Mouse (Mus musculus): ENCODE measurements around the gene Hspb9.

Hspb9 gene

GRCm38 (mm10) chr11:100752294-100752693, 38.6 kb downstream of the Hspb9 start:
- no peak for TF ChIP-seq CTCF (conservative IDR thresholded peaks at IDR 0.05; ENCODE audit: low read length)
- TF ChIP-seq POU5F1 (IDR thresholded peaks at IDR 0.05; ENCODE audit: borderline replicate concordance, low read length) = no peak
- no peak for TF ChIP-seq NANOG (IDR thresholded peaks at IDR 0.05; ENCODE audit: borderline replicate concordance, low read length)
- H3K4me3 ChIP-seq (replicated peaks; ENCODE audit: low read length) = no peak overlapping the region
- H3K36me3 ChIP-seq (ENCODE audit: insufficient read depth, low read length) = no peaks in the 10 kb centered on the region
- peaks cover 34% of the 10 kb centered on the region for H3K4me1 ChIP-seq (replicated peaks; ENCODE audit: low read depth, low read length)
- H3K27me3 ChIP-seq (ENCODE audit: insufficient read depth, low read length) = peaks cover 56% of the 10 kb centered on the region
- no peaks in the 10 kb centered on the region for H3K9me3 ChIP-seq (ENCODE audit: low read length)

DNA sequence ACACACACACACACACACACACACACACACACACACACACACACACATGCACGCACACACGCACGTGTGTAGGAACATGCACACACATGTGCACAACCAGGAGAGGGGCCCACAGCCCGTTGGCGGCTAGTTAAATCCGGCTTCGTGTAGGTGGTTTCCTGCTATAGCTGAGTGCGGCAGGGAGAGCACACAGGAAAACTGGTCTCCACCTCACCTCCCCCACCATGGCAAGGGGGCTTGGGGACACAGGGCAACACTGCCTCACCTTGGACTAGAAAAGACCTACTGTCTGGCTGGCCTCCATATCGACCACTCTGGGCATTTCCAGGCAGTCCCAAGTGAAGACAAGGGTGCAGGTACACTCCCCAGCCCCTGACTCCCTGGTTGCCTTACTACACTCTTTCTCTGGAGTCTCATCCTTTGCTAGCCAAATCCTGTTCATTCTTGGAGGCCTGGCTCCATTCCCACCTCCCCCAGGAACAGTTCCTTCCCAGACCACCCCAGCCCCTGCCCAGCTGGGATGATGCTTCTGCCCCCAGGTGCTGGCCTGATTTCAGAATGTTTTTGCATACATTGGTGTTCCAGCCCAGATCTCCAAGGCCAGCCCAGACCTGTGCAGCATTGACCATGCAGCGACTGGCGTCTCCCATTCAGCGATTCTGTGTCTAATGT, 40.5 kb downstream of the Hspb9 start:
- TF ChIP-seq CTCF (conservative IDR thresholded peaks at IDR 0.05; ENCODE audit: low read length) = no peak
- TF ChIP-seq POU5F1 (IDR thresholded peaks at IDR 0.05; ENCODE audit: borderline replicate concordance, low read length) = no peak
- TF ChIP-seq NANOG (IDR thresholded peaks at IDR 0.05; ENCODE audit: borderline replicate concordance, low read length) = no peak
- no peak overlapping the region for H3K4me3 ChIP-seq (replicated peaks; ENCODE audit: low read length)
- peaks cover 32% of the 10 kb centered on the region for H3K4me1 ChIP-seq (replicated peaks; ENCODE audit: low read depth, low read length)
- no peaks in the 10 kb centered on the region for H3K36me3 ChIP-seq (ENCODE audit: insufficient read depth, low read length)
- no peaks in the 10 kb centered on the region for H3K9me3 ChIP-seq (ENCODE audit: low read length)
- H3K27me3 ChIP-seq (ENCODE audit: insufficient read depth, low read length) = peaks cover 51% of the 10 kb centered on the region

GRCm38 (mm10) chr11:100754693-100755057, 41.0 kb downstream of the Hspb9 start:
- TF ChIP-seq POU5F1 (IDR thresholded peaks at IDR 0.05; ENCODE audit: borderline replicate concordance, low read length) (no peak), NANOG (IDR thresholded peaks at IDR 0.05; ENCODE audit: borderline replicate concordance, low read length) (no peak), CTCF (conservative IDR thresholded peaks at IDR 0.05; ENCODE audit: low read length) (no peak)

GRCm38 (mm10) chr11:100756476-100756875, 42.8 kb downstream of the Hspb9 start:
- Histone ChIP-seq H3K27me3 (ENCODE audit: insufficient read depth, low read length) (peaks cover 56% of the 10 kb centered on the region), H3K9me3 (ENCODE audit: low read length) (no peaks in the 10 kb centered on the region), H3K4me3 (replicated peaks; ENCODE audit: low read length) (no peak overlapping the region), H3K36me3 (ENCODE audit: insufficient read depth, low read length) (no peaks in the 10 kb centered on the region), H3K4me1 (replicated peaks; ENCODE audit: low read depth, low read length) (peaks cover 38% of the 10 kb centered on the region)
- TF ChIP-seq CTCF (conservative IDR thresholded peaks at IDR 0.05; ENCODE audit: low read length) (no peak), POU5F1 (IDR thresholded peaks at IDR 0.05; ENCODE audit: borderline replicate concordance, low read length) (no peak), NANOG (IDR thresholded peaks at IDR 0.05; ENCODE audit: borderline replicate concordance, low read length) (no peak)

More at GRCm38 (mm10) chr11:100754693-100755057, 41.0 kb downstream of the Hspb9 start:
- peaks cover 30% of the 10 kb centered on the region for H3K4me1 ChIP-seq (replicated peaks; ENCODE audit: low read depth, low read length)
- H3K36me3 ChIP-seq (ENCODE audit: insufficient read depth, low read length) = no peaks in the 10 kb centered on the region
- no peaks in the 10 kb centered on the region for H3K9me3 ChIP-seq (ENCODE audit: low read length)
- no peak overlapping the region for H3K4me3 ChIP-seq (replicated peaks; ENCODE audit: low read length)
- peaks cover 50% of the 10 kb centered on the region for H3K27me3 ChIP-seq (ENCODE audit: insufficient read depth, low read length)

DNA sequence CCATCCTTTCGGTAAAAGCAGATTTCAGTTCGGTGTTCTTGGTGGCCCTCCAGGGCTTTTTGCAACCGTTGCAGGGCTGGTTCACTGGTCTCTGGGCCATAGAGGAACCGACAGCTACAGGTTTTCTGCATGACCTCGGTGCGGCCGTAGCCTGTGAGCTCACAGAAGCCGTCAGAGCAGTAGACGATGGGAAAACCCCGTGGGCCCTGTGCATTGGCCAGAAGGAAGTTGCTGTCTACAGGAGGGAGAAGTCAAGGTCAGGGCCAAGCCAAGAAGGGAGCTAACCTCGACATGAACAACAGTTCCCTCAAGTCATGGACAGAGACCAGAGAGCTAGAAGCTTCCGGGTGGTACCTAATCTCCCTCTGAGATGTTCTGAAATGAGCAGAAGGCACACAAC, 43.9 kb downstream of the Hspb9 start:
- H3K9me3 ChIP-seq (ENCODE audit: low read length) = no peaks in the 10 kb centered on the region
- peaks cover 64% of the 10 kb centered on the region for H3K27me3 ChIP-seq (ENCODE audit: insufficient read depth, low read length)
- H3K4me1 ChIP-seq (replicated peaks; ENCODE audit: low read depth, low read length) = peaks cover 39% of the 10 kb centered on the region
- H3K36me3 ChIP-seq (ENCODE audit: insufficient read depth, low read length) = no peaks in the 10 kb centered on the region
- TF ChIP-seq CTCF (conservative IDR thresholded peaks at IDR 0.05; ENCODE audit: low read length) = no peak
- no peak for TF ChIP-seq NANOG (IDR thresholded peaks at IDR 0.05; ENCODE audit: borderline replicate concordance, low read length)
- TF ChIP-seq POU5F1 (IDR thresholded peaks at IDR 0.05; ENCODE audit: borderline replicate concordance, low read length) = no peak
- H3K4me3 ChIP-seq (replicated peaks; ENCODE audit: low read length) = no peak overlapping the region

- H3K4me1 ChIP-seq (replicated peaks; ENCODE audit: low read depth, low read length) = peaks cover 43% of the 10 kb centered on the region
- peak overlapping the region; percentile 80 for H3K4me3 ChIP-seq (replicated peaks; ENCODE audit: low read length)
These were observed 45.3 kb downstream of the Hspb9 start for GRCm38 (mm10) chr11:100758707-100759610.

DNA sequence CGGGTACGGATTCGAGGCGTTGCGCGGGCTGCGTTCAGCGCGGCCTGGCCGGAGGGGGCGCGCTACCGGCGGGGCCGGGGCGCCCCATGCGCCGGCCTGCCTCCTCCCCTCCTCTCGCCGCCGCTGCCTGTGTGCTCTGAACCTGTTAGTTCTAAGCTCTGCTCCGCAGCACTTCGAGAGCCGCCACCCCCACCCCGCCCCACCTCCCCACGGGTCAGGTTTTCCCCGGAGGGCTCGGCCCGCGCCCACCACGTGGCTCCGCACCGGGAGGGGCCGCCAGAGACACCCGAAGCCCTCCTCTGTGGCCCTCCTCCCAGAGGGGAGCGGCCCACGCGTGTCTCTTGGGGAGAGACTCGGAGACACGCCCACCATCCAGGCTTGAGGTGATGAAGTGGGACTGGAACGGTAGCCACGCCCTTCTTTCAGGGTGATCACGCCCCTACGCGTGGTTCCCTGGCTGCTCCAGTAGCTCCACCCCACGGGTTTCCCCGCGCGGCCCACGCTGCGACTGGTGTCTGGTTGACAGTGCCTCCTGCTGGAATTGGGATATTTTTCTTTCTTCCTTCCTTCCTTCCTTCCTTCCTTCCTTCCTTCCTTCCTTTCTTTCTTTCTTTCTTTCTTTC, 46.1 kb downstream of the Hspb9 start, which contains the start of gene Kcnh4:
TSS of gene Kcnh4 (minus strand) at position 332 of the 623 bp plus-strand sequence.
- Histone ChIP-seq H3K36me3 (ENCODE audit: insufficient read depth, low read length) (no peaks in the 10 kb centered on the region), H3K4me1 (replicated peaks; ENCODE audit: low read depth, low read length) (peaks cover 47% of the 10 kb centered on the region), H3K9me3 (ENCODE audit: low read length) (no peaks in the 10 kb centered on the region), H3K27me3 (ENCODE audit: insufficient read depth, low read length) (peaks cover 69% of the 10 kb centered on the region), H3K4me3 (replicated peaks; ENCODE audit: low read length) (peak within 1 kb of the TSS; percentile 80)
- TF ChIP-seq CTCF (conservative IDR thresholded peaks at IDR 0.05; ENCODE audit: low read length) (no peak), NANOG (IDR thresholded peaks at IDR 0.05; ENCODE audit: borderline replicate concordance, low read length) (no peak), POU5F1 (IDR thresholded peaks at IDR 0.05; ENCODE audit: borderline replicate concordance, low read length) (no peak)

More at GRCm38 (mm10) chr11:100758707-100759610, 45.3 kb downstream of the Hspb9 start:
- no peaks in the 10 kb centered on the region for H3K9me3 ChIP-seq (ENCODE audit: low read length)
- peaks cover 71% of the 10 kb centered on the region for H3K27me3 ChIP-seq (ENCODE audit: insufficient read depth, low read length)
- TF ChIP-seq CTCF (conservative IDR thresholded peaks at IDR 0.05; ENCODE audit: low read length) (no peak), NANOG (IDR thresholded peaks at IDR 0.05; ENCODE audit: borderline replicate concordance, low read length) (no peak), POU5F1 (IDR thresholded peaks at IDR 0.05; ENCODE audit: borderline replicate concordance, low read length) (no peak)
- H3K36me3 ChIP-seq (ENCODE audit: insufficient read depth, low read length) = no peaks in the 10 kb centered on the region

GRCm38 (mm10) chr11:100761547-100762045, 47.9 kb downstream of the Hspb9 start:
- peaks cover 57% of the 10 kb centered on the region for H3K27me3 ChIP-seq (ENCODE audit: insufficient read depth, low read length)
- peak overlapping the region; percentile 73 for H3K4me3 ChIP-seq (replicated peaks; ENCODE audit: low read length)
- H3K9me3 ChIP-seq (ENCODE audit: low read length) = no peaks in the 10 kb centered on the region
- peak; percentile 59 for TF ChIP-seq CTCF (conservative IDR thresholded peaks at IDR 0.05; ENCODE audit: low read length)
- TF ChIP-seq POU5F1 (IDR thresholded peaks at IDR 0.05; ENCODE audit: borderline replicate concordance, low read length) = no peak
- TF ChIP-seq NANOG (IDR thresholded peaks at IDR 0.05; ENCODE audit: borderline replicate concordance, low read length) = no peak
- H3K36me3 ChIP-seq (ENCODE audit: insufficient read depth, low read length) = peaks cover 4% of the 10 kb centered on the region
- peaks cover 45% of the 10 kb centered on the region for H3K4me1 ChIP-seq (replicated peaks; ENCODE audit: low read depth, low read length)
